19 mouse cellular contexts compared by ENCODE assay signal in the genomic region with DNA sequence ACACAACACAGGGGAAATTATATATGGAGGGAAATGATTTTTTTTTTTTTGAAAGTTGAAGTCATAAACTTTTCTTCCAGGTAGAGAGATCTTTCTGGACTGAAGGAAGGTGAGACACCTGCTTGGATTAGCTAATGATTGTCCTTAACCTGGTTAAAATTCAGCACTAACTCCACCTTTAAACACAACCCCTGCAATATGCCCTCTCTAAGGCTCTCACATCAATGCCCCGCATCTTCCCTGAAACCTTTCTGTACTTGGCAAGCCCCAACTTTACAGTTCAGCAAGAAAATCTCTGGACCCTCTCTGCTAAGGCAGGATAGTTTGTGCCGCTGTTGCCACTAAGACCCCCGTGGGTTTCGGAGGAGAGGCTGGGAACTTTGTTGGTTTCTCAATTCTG. TPM values are rescaled to one million over a fixed set of nuclear protein-coding genes. Genes with fewer than 3 reads are reported as not detected.
DNase-seq lines count a peak whose midpoint lies in the region; ATAC-seq lines count a peak whose summit lies in the region.
"Had no signal": no experiment of that assay in that cellular context is flagged by ENCODE, and none has a peak within 500 bp of the region (broad histone marks: within the 10 kb centered on the region; RNA-seq: fewer than 3 reads in every experiment).

No protein-coding gene starts in this region.

- peaks cover 10% of the 10 kb centered on the region for H3K4me1 ChIP-seq in kidney, embryonic 15.5 days
- H3K4me1 ChIP-seq in intestine, embryonic 16.5 days (ENCODE audit: control insufficient read depth, insufficient read depth, low read length), result peaks cover 6% of the 10 kb centered on the region
- H3K4me1 ChIP-seq in liver, embryonic 12.5 days, result no peaks in the 10 kb centered on the region
- H3K4me1 ChIP-seq: forebrain, embryonic 15.5 days; heart, embryonic 10.5 days; heart, embryonic 15.5 days had no signal

- H3K27ac ChIP-seq in kidney, embryonic 15.5 days, result peak overlapping the region; percentile 59
- H3K27ac ChIP-seq in intestine, embryonic 16.5 days (ENCODE audit: low read length), result no peak overlapping the region
- no peak overlapping the region for H3K27ac ChIP-seq in liver, embryonic 12.5 days
- H3K27ac ChIP-seq: forebrain, embryonic 15.5 days; heart, embryonic 10.5 days; heart, embryonic 15.5 days; hindbrain, embryonic 13.5 days had no signal

- H3K36me3 ChIP-seq in kidney, embryonic 15.5 days, result peaks cover 28% of the 10 kb centered on the region
- H3K36me3 ChIP-seq in intestine, embryonic 16.5 days (ENCODE audit: control insufficient read depth, insufficient read depth, low read length), result peaks cover 16% of the 10 kb centered on the region; the same call in 1 of the 2 replicates
- H3K36me3 ChIP-seq in liver, embryonic 12.5 days, result peaks cover 26% of the 10 kb centered on the region

- no peak overlapping the region for H3K4me3 ChIP-seq in kidney, embryonic 15.5 days (replicated peaks)
- H3K4me3 ChIP-seq in intestine, embryonic 16.5 days (ENCODE audit: low read length), result no peak overlapping the region
- H3K4me3 ChIP-seq in liver, embryonic 12.5 days, result no peak overlapping the region
- H3K4me3 ChIP-seq: forebrain, embryonic 15.5 days; heart, embryonic 10.5 days; heart, embryonic 15.5 days; hindbrain, embryonic 13.5 days had no signal

- WGBS in kidney, embryonic 15.5 days, result 70% methylated on average over 4 of the region's 4 CpGs
- 68% methylated on average over 4 of the region's 4 CpGs for WGBS in intestine, embryonic 16.5 days
- 78% methylated on average over 4 of the region's 4 CpGs for WGBS in liver, embryonic 12.5 days (ENCODE audit: insufficient replicate concordance)

- peak; percentile 30 for DNase-seq in kidney, adult 11 months
- DNase-seq in kidney, postnatal 14 days, result no peak
- no peak for DNase-seq in kidney, postnatal 10 days
- DNase-seq: adrenal gland, postnatal 25 days; cerebellum, adult 18-20 months; cerebellum, adult 9-11 months; gastrocnemius, postnatal 36 days; heart, adult 18-20 months; heart, postnatal 14 days had no signal

- 0 out of 2 replicates have a peak overlapping the region, but pooled peaks have one; percentile 0 for H3K4me2 ChIP-seq in kidney, embryonic 15.5 days
- H3K4me2 ChIP-seq in intestine, embryonic 16.5 days (ENCODE audit: low read depth, low read length), result no peak overlapping the region
- no peak overlapping the region for H3K4me2 ChIP-seq in liver, embryonic 12.5 days
- H3K4me2 ChIP-seq: forebrain, embryonic 15.5 days; heart, embryonic 15.5 days; hindbrain, embryonic 13.5 days had no signal

- no peaks in the 10 kb centered on the region for H3K27me3 ChIP-seq in kidney, embryonic 15.5 days
- no peaks in the 10 kb centered on the region for H3K27me3 ChIP-seq in intestine, embryonic 16.5 days (replicated peaks; ENCODE audit: control insufficient read depth, insufficient read depth, low read length)
- no peaks in the 10 kb centered on the region for H3K27me3 ChIP-seq in liver, embryonic 12.5 days (replicated peaks)
- H3K27me3 ChIP-seq: CH12.LX; forebrain, embryonic 15.5 days; heart, embryonic 15.5 days; Patski had no signal

- no peak; the same call in 1 of the 2 replicates for ATAC-seq in kidney, embryonic 15.5 days (replicated peaks; ENCODE audit: low FRiP score)
- peak; percentile 19; the same call in 1 of the 2 replicates for ATAC-seq in intestine, embryonic 16.5 days
- ATAC-seq in liver, embryonic 12.5 days, result no peak
- ATAC-seq: activated CD4-positive, CD25-positive, alpha-beta regulatory T cell, adult 4 months; forebrain, embryonic 15.5 days; Patski had no signal

- no peak overlapping the region for H3K9ac ChIP-seq in kidney, embryonic 15.5 days
- H3K9ac ChIP-seq in intestine, embryonic 16.5 days (ENCODE audit: low read depth, low read length), result no peak overlapping the region
- no peak overlapping the region for H3K9ac ChIP-seq in liver, embryonic 12.5 days
- H3K9ac ChIP-seq: forebrain, embryonic 15.5 days; heart, embryonic 15.5 days; hindbrain, embryonic 13.5 days had no signal

- no peaks in the 10 kb centered on the region for H3K9me3 ChIP-seq in kidney, embryonic 15.5 days (replicated peaks)
- H3K9me3 ChIP-seq in intestine, embryonic 16.5 days (ENCODE audit: control insufficient read depth, low read length), result no peaks in the 10 kb centered on the region
- H3K9me3 ChIP-seq in liver, embryonic 12.5 days (replicated peaks), result no peaks in the 10 kb centered on the region
- H3K9me3 ChIP-seq: forebrain, embryonic 15.5 days; heart, embryonic 10.5 days; heart, embryonic 15.5 days; hindbrain, embryonic 13.5 days had no signal

RNA-seq across cellular contexts. Expression of gene Lmo4, which starts 20.1 kb away (rescaled TPM):
- polyA plus RNA-seq in kidney, embryonic 15.5 days (2015; fragmentation: Nextera tagmentation; extraction: Ambion mirVana), result 58.6 and 62.0 TPM in 2 replicates
- polyA plus RNA-seq in intestine, embryonic 16.5 days (2015; fragmentation: Nextera tagmentation; extraction: Ambion mirVana), result 49.5 and 57.2 TPM in 2 replicates
- 14.8 and 16.5 TPM in 2 replicates for polyA plus RNA-seq in liver, embryonic 12.5 days (2016; fragmentation: Nextera tagmentation; extraction: Ambion mirVana)
